Mouse (Mus musculus) lung, postnatal 0 days (tissue): Measurements from ENCODE around the gene Zfp462. TPM values are rescaled to one million over a fixed set of nuclear protein-coding genes. Genes with fewer than 3 reads are reported as not detected.
A peak's percentile ranks its signal among the peaks of the same experiment; 100 is the strongest.

Experiments
- ATAC-seq: fragments of 200-750 bp; cut with Nextera tagmentation; 2 replicates; pipeline ENCODE4 v1.8.0; 2017; ENCODE audit warnings: moderate library complexity
- DNase-seq: peaks from one replicate; pipeline ENCODE4 v3.0.0-alpha.2; 2016; ENCODE audit warnings: low spot score
- H3K27ac ChIP-seq: fragments of 300-500 bp; sonication (generic); 2 replicates; pipeline ENCODE4 v1.5.1; 2014; ENCODE audit warnings: antibody characterized with exemption, mild to moderate bottlenecking, low read length, mixed read lengths
- H3K27me3 ChIP-seq: fragments of 300-500 bp; sonication (generic); replicated peaks from 2 replicates; pipeline ENCODE4 v1.6.1; 2014; ENCODE audit warnings: low read length, mixed read lengths; ENCODE audit not compliant: insufficient read depth
- H3K36me3 ChIP-seq: fragments of 300-500 bp; sonication (generic); 2 replicates; pipeline ENCODE4 v1.6.1; 2014; ENCODE audit warnings: low read length, mixed read lengths; ENCODE audit not compliant: insufficient read depth
- H3K4me1 ChIP-seq: fragments of 300-500 bp; sonication (generic); 2 replicates; pipeline ENCODE4 v1.6.1; 2014; ENCODE audit warnings: antibody characterized with exemption, low read depth, low read length, mixed read lengths; ENCODE audit not compliant: insufficient read depth
- H3K4me2 ChIP-seq: fragments of 300-500 bp; sonication (generic); replicated peaks from 2 replicates; pipeline ENCODE4 v1.6.1; 2014; ENCODE audit warnings: low read depth, mild to moderate bottlenecking, low read length, moderate library complexity, mixed read lengths
- H3K4me3 ChIP-seq: fragments of 300-500 bp; sonication (generic); 2 replicates; pipeline ENCODE4 v1.5.1; 2014; ENCODE audit warnings: low read depth, low read length
- H3K9ac ChIP-seq: fragments of 300-500 bp; sonication (generic); replicated peaks from 2 replicates; pipeline ENCODE4 v1.6.1; 2014; ENCODE audit warnings: low read depth, mild to moderate bottlenecking
- H3K9me3 ChIP-seq: fragments of 300-500 bp; sonication (generic); 2 replicates; pipeline ENCODE4 v1.6.1; 2016; ENCODE audit warnings: low read length, mixed read lengths
- CTCF ChIP-seq: IDR thresholded peaks from 2 replicates; pipeline ENCODE4 v1.5.1; 2016; ENCODE audit warnings: antibody characterized with exemption, mild to moderate bottlenecking
- EP300 ChIP-seq: IDR thresholded peaks from 2 replicates; pipeline ENCODE4 v1.6.1; 2016; ENCODE audit warnings: antibody characterized with exemption, mild to moderate bottlenecking, control low read depth
- WGBS: fragments of 180-500 bp; shearing (Covaris S2); extraction: QIAGEN DNeasy Blood & Tissue Kit; methylation state at CpG from one replicate; pipeline ENCODE4 v1.1.7; 2014; 5-methylcytosine and 5-hydroxymethylcytosine counted together
- polyA plus RNA-seq: library from polyadenylated mRNA; unstranded; fragments of >200 nt; fragmentation: Nextera tagmentation; extraction: Ambion mirVana; gene quantifications from 2 replicates; pipeline ENCODE4 v1.2.1, GENCODE M21; 2015

Zfp462 gene
- polyA plus RNA-seq, 1 experiment from 2014 or later: 1.5 TPM

DNA sequence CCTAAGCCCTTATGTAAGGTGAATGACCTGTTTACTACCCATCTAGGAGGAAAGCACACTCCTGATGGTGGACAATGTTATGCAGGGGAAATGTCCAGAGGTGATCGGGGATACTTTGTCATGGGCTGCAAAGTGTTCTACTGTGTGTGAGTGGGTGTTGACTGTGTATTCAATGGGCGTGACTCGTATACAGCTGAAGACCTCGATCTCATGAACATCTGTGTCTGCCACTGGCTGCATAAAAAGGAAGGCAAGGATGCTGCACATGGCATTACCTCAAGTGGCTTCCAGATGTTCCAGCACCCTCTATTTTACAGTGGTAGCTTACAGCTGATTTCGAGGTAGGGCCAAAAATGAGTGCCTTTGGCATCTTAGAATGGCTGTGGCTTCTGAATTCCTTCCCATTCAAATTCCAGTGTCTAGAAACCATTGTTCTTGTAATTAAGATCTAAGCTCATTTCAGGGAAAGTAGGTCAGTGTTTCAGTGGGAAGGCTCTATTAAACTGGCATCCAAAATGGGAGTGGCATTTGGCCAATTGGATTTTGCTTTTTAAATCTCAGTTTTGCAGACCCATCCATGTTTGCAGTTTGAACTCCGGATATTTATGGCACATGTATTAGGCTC lies 96.4 kb downstream of the Zfp462 start:
- no peaks in the 10 kb centered on the region for H3K27me3 ChIP-seq
- peaks cover 3% of the 10 kb centered on the region; the same call in 1 of the 2 replicates for H3K4me1 ChIP-seq
- H3K27ac ChIP-seq: no peak overlapping the region
- H3K4me2 ChIP-seq: no peak overlapping the region
- ATAC-seq: no peak
- DNase-seq: no peak
- TF ChIP-seq EP300: no peak
- no peak for TF ChIP-seq CTCF
- H3K36me3 ChIP-seq: no peaks in the 10 kb centered on the region
- no peaks in the 10 kb centered on the region for H3K9me3 ChIP-seq
- WGBS: 88% methylated on average over 6 of the region's 6 CpGs
- no peak overlapping the region for H3K4me3 ChIP-seq
- no peak overlapping the region for H3K9ac ChIP-seq

DNA sequence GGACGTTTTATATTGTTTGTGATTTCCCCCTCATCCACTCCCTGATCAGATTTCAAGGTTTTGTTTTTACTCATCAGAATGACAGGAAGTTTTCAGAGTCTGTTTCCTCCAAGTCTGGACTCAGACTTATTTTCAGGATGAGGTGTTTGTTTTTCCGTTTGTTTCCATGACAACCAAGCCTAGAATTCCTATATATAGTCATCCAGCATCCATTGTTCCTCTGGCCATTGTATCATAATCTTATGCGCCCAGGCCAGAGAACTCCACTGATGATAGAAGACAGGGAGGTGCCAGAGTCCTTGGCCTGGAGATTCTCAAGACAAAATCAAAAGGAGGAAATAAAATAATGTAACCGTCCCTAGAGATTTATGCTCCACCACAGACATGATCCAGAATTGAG lies 97.7 kb downstream of the Zfp462 start:
- H3K36me3 ChIP-seq: no peaks in the 10 kb centered on the region
- H3K27ac ChIP-seq: no peak overlapping the region
- TF ChIP-seq EP300 (no peak; the same call in 1 of the 2 replicates), CTCF (no peak)
- no peak overlapping the region for H3K4me2 ChIP-seq
- DNase-seq (peak; percentile 66), ATAC-seq (peak; percentile 78)
- no peak overlapping the region for H3K4me3 ChIP-seq
- 58% methylated on average over 4 of the region's 4 CpGs for WGBS
- H3K4me1 ChIP-seq: peaks cover 3% of the 10 kb centered on the region; the same call in 1 of the 2 replicates
- H3K9ac ChIP-seq: no peak overlapping the region
- no peaks in the 10 kb centered on the region for H3K27me3 ChIP-seq
- no peaks in the 10 kb centered on the region for H3K9me3 ChIP-seq

DNA sequence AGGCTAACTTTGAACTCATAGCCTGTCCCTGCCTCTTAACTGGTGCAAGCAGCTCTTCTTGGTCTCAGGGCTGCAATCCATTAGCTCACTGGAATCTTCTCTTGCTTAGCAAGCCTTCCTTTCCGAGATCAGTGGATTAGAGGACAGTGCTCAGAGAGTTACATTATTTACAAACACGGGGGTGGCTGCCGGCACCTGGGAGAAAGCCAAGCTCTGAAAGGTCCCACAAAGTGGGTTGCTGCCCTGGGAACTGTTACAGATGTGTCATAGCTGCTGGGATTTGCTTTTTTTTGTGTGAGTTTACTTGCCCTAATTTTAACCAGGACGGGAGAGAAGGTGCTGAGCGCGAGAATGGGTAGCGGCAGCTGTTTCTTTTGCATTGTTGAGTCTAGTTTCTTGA lies 102.4 kb downstream of the Zfp462 start:
- Histone ChIP-seq H3K36me3 (no peaks in the 10 kb centered on the region), H3K9ac (no peak overlapping the region), H3K4me1 (no peaks in the 10 kb centered on the region), H3K27ac (no peak overlapping the region), H3K9me3 (no peaks in the 10 kb centered on the region), H3K27me3 (no peaks in the 10 kb centered on the region), H3K4me2 (no peak overlapping the region), H3K4me3 (no peak overlapping the region)
- 53% methylated on average over 7 of the region's 7 CpGs for WGBS
- no peak for TF ChIP-seq EP300
- TF ChIP-seq CTCF: no peak
- ATAC-seq (no peak), DNase-seq (peak; percentile 27)

- WGBS: 82% methylated on average over 16 of the region's 16 CpGs
- no peaks in the 10 kb centered on the region for H3K36me3 ChIP-seq
- H3K4me3 ChIP-seq: no peak overlapping the region
Measured at GRCm38 (mm10) chr4:55049938-55050610, 105.2 kb downstream of the Zfp462 start.

DNA sequence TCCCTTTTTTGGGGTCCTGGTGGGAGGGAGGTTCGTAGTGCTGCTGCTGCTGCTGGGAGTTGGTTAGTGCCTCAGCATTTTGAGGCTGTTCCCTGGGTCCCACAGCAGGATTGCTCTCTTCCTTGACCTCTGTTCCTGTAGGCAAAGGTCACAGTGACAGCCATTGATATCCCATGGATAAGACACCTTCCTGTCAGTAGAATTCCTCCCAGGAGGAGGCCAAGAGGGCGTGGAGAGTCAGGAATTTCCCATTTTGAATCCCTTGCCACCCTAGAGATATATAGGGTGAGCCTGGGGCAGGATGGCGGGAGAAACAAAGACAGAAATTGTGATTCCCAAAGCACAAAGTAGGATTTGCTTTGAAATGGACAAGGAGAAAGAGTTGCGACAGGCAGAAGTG lies 106.5 kb downstream of the Zfp462 start:
- no peak for TF ChIP-seq EP300
- TF ChIP-seq CTCF: no peak
- Histone ChIP-seq H3K36me3 (no peaks in the 10 kb centered on the region), H3K27me3 (no peaks in the 10 kb centered on the region), H3K9me3 (no peaks in the 10 kb centered on the region), H3K9ac (no peak overlapping the region), H3K4me2 (no peak overlapping the region), H3K4me1 (no peaks in the 10 kb centered on the region), H3K4me3 (no peak overlapping the region), H3K27ac (no peak overlapping the region)
- WGBS: 95% methylated on average over 4 of the region's 4 CpGs
- DNase-seq (no peak), ATAC-seq (no peak)

More at GRCm38 (mm10) chr4:55049938-55050610, 105.2 kb downstream of the Zfp462 start:
- TF ChIP-seq EP300 (no peak), CTCF (no peak)
- DNase-seq (no peak), ATAC-seq (no peak)
- no peak overlapping the region for H3K9ac ChIP-seq
- H3K4me2 ChIP-seq: no peak overlapping the region
- H3K27ac ChIP-seq: no peak overlapping the region
- H3K9me3 ChIP-seq: no peaks in the 10 kb centered on the region
- no peaks in the 10 kb centered on the region for H3K4me1 ChIP-seq
- no peaks in the 10 kb centered on the region for H3K27me3 ChIP-seq

GRCm38 (mm10) chr4:55052686-55053085 lies 107.8 kb downstream of the Zfp462 start:
- Histone ChIP-seq H3K4me2 (no peak overlapping the region), H3K36me3 (no peaks in the 10 kb centered on the region), H3K27me3 (no peaks in the 10 kb centered on the region), H3K4me1 (no peaks in the 10 kb centered on the region), H3K27ac (no peak overlapping the region), H3K9me3 (no peaks in the 10 kb centered on the region), H3K9ac (no peak overlapping the region), H3K4me3 (no peak overlapping the region)
- ATAC-seq: no peak
- no peak for TF ChIP-seq EP300
- no peak for TF ChIP-seq CTCF
- DNase-seq: no peak
- 92% methylated on average over 10 of the region's 10 CpGs for WGBS
